Mouse (Mus musculus) R1 (cell line): ENCODE measurements around the gene Ercc5.

Experiments
- DNase-seq: peaks from one replicate; pipeline ENCODE4 v3.0.0-alpha.2; 2018; ENCODE audit warnings: low read depth, low spot score

Ercc5 gene

GRCm38 (mm10) chr1:44173903-44174302, 26.4 kb downstream of the Ercc5 start:
- DNase-seq: peak; percentile 61

GRCm38 (mm10) chr1:44178086-44178485, 30.5 kb downstream of the Ercc5 start:
- DNase-seq: no peak

- no peak for DNase-seq
Observed at GRCm38 (mm10) chr1:44186396-44186795, 38.9 kb downstream of the Ercc5 start.

- DNase-seq: peak; percentile 30
Observed at GRCm38 (mm10) chr1:44198273-44199171, 51.0 kb downstream of the Ercc5 start.

GRCm38 (mm10) chr1:44202876-44203275, 55.3 kb downstream of the Ercc5 start:
- peak; percentile 63 for DNase-seq

GRCm38 (mm10) chr1:44214443-44214842, 66.9 kb downstream of the Ercc5 start:
- DNase-seq: no peak

GRCm38 (mm10) chr1:44216352-44217116, 69.0 kb downstream of the Ercc5 start:
- DNase-seq: no peak

- DNase-seq: no peak
Observed at GRCm38 (mm10) chr1:44217118-44217517, 69.6 kb downstream of the Ercc5 start.

GRCm38 (mm10) chr1:44218876-44219275, 71.3 kb downstream of the Ercc5 start, which contains the start of gene Mettl21e:
Gene Mettl21e (minus strand): TSS chr1:44218961.
- no peak for DNase-seq

GRCm38 (mm10) chr1:44229044-44229443, 81.5 kb downstream of the Ercc5 start:
- DNase-seq: peak; percentile 51
